Mouse (Mus musculus) small intestine, adult 2 months (tissue): ENCODE data around the gene Rnls.

Experiments used
- CTCF ChIP-seq: fragments of 200-500 bp; IDR thresholded peaks from 2 replicates; pipeline ENCODE4 v1.5.1; 2012; ENCODE audit warnings: low read depth, mild to moderate bottlenecking, control low read depth, inconsistent platforms, low read length, moderate library complexity, mixed read lengths; ENCODE audit not compliant: insufficient replicate concordance, insufficient read length; ENCODE audit errors: extremely low read depth
- POLR2A ChIP-seq: fragments of 200-500 bp; IDR thresholded peaks from 2 replicates; pipeline ENCODE4 v1.6.1; 2012; ENCODE audit warnings: low read depth, mild to moderate bottlenecking, control low read depth, inconsistent platforms, low read length, moderate library complexity

DNA sequence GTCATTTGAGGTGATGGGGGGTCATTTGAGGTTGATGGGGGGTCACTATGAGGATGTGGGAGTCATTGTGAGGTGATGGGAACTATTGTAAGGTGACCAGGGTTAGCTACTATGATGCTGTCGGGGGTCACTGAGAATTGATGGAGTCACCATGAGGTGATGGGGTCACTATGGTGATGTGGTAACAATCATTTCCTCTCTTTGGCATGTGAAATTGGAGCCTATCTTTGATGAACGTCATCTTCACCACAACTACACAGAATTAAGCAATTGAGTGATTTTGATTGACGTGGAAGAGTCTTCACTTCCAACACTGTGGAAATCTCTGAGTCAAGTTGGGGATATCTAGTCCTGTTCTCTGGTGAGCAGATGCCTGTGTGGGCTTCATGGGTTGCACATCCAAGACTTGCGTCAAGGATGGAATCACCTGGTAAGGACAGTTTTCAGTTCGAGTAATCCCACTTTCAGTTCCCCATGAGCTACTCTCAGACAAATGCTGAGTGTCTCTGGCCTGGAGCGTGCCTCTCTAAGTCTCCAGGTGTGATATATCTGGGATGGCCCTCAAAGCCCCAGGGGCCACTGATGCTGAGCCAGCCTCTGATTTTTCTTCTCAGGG is 269.4 kb downstream of the Rnls start:
- TF ChIP-seq CTCF (no peak), POLR2A (no peak)
